Mouse (Mus musculus): ENCODE measurements around the gene BC028528.
"Not testable (repeated sequence)": the region's sequence is repeated elsewhere in the genome, so short reads cannot be mapped to it uniquely, and the experiment has no call there.

The BC028528 gene

DNA sequence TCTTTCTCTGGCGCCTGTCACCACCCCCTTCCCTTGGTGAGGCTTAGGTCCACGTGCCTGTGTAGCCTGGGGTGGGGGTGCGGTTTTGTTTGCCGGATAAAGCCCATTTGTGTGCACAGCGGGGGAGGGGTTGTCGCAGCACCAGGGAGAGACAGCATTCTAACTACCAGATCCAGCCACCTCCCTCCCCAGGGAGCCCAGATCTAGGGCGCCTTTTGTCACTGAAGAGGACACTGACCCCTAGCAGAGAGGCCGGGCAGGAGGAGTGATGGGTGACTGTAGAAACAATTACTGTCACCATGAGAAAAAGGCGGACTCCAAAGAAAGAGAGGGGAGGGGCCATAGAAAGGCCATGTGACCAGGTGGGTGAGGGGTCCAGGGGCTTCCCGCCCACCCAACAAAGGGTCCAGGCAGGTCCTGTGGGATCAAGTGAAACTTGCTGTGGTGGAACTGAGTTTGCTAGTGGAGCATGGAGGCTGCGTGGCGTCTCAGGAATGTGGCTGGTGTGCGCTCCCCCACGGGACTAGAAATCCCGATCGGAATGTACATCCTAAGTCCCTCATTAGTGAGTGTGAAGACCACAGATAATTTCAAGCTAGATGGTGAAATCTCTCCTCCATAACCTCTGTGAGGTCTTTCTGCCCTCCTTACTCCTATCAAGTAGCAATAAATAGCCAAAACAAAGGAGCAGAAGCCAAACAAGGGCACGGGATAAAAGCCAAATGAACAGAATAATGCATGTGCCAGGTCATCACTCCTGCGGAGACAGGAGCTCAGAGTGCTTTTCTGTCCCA lies 13.5 kb upstream of the BC028528 start:
- DNase-seq (ENCODE audit: low spot score) = peak; percentile 56

DNA sequence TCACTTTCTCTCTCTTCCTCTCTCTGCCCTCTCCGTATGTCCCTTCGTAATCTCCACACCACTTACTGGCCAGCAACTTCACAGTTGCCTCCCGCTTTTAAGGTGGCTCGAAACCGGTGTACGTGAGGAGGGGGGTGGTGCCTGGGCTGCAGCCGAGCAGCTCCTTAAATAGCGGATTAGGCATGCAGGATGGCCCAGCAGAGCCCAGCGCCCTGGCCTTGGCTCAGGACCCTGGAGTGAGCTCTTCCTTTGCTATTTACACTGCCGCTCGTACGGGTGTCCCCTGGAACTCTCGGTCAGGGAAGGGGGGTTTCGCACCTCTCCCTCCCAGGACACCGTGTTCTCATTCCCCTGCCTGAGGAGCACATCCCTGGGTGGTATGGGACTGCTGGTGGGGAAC lies 12.8 kb upstream of the BC028528 start, which contains the start of gene Car14:
TSS of gene Car14 (minus strand) at position 124 of the 400 bp plus-strand sequence.
- peak; percentile 55 for DNase-seq (ENCODE audit: low spot score)

DNA sequence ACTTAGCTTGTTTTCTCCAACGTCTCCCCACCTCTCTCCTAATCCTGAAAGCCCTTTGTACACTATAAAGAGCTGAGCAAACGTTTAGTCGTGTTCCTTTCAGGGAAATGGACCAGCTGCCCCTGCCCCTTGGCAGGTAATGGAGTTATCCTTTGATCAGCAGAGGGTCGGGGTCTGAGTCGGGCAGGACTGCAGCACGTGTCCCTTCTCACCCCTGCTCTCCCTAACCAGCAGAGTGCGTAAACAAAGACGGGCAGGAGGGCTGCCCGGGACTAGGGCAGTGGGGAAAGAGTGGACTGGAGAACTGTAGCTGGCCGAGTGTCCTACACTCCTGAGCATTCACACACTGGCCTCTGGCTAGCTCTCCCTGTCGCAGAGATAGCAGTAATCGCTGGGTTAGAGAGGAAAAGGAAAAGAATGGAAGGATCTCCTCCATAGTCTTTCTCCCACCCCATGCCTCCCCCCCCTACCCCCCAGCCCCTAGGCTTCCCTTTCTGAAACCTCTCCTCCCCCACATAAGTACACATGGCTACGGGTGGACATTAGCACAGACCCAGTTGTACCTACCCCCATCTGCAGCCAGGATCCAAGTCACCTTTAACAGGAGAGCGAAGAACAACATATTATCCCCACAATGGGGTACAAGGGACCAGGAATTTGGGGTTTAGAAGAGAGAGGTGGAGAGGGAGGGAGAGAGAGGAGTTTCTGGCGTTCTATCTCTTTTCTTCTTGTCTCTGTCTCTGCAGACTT lies 12.1 kb upstream of the BC028528 start:
- DNase-seq (ENCODE audit: low spot score) = no peak

DNA sequence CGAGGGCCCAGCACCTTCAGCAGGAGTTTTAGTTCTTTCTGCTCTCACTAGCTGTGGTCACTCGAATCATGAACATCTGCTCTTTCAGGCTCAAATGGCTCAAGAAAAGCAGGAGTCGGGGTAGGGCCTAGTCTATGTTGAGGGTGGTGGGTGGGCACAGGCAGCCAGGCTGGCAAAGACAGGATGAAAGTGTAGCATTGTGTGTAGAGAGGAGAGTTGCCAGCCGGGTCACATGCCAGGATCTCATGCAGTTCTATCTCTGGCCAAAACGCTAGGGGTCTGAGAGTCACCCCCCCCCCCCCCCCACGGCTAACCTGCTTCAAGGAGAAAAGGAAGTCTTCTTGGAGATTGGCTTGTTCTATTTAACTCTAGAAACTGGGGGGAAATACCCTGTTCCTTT lies 10.8 kb upstream of the BC028528 start:
- DNase-seq (ENCODE audit: low spot score) = no peak

DNA sequence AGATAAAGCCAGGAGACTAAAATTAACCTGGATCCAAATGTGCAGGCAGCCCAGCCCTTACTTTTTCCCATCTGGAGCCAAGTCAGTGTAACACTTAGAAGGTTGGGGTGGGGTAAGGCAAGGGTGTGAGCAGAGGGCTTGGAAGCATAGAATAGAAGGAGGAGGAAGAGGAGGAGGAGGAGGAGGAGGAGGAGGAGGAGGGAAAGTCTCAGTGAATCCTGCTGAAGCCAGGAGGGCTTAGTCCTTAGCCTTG lies 10.5 kb upstream of the BC028528 start:
- DNase-seq (ENCODE audit: low spot score) = no peak

DNA sequence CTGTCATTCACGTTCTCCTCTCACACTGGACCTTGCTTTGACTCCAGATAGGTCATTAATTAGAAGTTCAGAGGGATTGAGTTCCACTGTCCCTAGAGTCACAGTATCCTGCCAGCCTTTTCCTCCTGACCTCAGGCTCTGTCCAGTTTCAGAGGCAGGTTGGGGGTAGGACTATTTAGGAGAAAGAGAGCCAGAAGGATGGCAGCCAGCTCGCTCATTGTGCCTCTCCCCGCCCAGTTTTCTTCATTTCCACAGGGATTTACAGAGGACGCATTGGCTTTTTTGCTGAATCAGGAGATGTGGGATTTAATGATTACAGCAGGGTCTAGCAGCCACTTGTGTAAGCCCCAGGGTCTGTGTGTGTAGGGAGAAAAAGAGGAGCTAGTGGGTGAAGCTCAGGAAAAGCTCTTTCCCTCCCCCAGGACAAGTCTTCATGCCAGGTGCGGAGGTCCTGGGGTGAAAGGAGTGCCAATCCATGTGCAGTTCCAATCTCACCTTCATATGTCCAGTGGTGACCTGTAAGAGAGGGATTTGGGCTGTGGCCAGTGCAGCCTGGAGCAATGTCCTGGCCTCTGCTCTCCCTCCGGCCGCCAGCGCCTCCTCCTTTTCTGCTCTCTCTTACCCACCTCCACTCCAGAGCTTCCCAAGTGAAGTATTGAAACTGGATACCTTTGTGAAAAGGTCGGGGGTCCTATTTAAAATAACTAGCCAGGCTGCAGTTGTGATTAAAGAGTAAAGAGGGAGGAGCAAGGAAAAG lies 10.0 kb upstream of the BC028528 start:
- no peak for DNase-seq (ENCODE audit: low spot score)

DNA sequence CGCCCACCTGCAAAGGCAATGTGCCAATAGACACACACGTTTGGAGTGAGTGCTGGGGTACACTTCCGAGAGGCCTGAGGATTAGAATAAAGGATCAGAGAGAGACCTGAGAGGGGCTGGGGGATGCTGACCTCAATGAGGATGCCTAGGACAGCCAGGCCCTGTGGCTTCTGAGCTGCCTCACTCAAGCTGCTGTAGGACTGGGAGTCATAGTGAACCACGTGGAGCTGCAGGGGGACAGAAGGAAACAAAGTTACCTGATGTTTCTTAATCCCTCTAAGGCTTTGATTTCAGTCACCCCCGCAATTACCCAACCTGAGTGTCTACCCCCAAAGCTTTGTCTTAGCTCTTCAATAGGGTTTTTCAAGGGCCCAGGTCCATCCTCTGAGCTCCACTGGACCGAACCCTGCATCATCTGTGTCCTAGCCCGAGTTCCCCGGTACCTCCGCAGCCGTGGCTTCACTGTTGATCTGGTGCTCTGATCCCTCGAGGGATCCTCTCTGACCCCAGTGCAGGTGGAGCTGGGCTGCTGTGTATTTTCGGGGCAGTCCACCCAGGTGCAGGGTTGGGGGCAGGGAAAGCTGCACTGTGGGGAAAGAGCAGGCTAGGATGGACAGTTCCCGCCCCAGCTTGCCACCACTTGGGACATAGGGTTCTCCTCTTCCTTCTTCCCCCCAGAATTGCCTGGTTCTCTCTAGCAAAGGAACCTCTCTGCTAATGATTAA lies 8.2 kb upstream of the BC028528 start:
- DNase-seq (ENCODE audit: low spot score) = no peak

DNA sequence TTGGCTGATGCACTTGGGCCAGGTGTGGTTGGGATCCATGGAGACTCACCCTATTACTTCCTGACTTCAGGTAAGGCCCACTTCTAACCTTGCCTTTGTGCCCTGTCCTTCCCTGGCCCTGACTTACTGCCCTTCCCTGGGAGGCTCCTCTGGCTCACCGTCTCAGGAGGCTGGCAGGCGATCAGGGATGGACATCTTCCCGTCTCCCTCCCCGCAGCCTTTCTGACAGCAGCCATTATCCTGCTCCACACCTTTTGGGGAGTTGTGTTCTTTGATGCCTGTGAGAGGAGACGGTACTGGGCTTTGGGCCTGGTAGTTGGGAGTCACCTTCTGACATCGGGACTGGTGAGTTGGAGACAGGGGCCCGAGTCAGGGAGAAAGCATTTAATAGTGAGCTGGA lies 3.7 kb upstream of the BC028528 start:
- not testable (repeated sequence) for DNase-seq (ENCODE audit: low spot score)

DNA sequence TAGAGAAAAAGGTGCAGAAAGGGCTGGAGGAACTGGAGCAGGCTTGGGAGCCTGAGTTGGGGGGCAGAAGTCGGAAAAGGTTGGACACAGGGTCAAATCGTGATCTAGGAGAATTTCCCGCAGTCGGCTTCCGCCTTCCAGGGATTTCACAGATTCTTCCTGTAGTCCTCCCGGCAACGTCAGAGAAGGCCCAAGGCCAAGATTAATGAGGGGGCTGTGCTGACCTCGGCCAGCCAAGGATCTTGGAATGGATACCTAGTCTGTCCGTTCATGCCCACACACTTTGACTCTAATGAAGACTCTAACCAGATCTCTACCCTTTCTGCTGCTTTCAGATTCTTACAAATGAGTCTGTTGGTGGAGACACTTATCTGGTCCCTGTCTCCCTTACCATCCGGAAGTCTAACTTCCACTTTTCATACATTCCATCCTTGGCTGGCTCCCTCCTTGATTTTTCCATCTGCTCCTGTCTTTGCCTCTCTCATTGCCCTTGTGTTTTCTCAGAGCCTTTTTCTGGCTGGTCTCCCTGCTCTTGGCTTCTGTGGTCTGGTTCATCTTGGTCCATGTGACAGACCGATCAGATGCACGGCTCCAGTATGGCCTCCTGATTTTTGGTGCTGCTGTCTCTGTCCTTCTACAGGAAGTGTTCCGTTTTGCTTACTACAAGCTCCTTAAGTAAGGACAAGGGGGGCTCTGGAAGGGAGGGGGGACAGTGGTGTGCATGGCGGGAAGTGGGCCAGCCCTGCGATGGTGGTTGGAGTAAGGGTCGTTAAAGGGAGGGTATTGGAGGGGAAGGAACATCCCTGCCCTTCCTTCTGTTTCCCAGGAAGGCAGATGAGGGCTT lies 2.7 kb upstream of the BC028528 start:
- DNase-seq (ENCODE audit: low spot score) = peak; percentile 68

DNA sequence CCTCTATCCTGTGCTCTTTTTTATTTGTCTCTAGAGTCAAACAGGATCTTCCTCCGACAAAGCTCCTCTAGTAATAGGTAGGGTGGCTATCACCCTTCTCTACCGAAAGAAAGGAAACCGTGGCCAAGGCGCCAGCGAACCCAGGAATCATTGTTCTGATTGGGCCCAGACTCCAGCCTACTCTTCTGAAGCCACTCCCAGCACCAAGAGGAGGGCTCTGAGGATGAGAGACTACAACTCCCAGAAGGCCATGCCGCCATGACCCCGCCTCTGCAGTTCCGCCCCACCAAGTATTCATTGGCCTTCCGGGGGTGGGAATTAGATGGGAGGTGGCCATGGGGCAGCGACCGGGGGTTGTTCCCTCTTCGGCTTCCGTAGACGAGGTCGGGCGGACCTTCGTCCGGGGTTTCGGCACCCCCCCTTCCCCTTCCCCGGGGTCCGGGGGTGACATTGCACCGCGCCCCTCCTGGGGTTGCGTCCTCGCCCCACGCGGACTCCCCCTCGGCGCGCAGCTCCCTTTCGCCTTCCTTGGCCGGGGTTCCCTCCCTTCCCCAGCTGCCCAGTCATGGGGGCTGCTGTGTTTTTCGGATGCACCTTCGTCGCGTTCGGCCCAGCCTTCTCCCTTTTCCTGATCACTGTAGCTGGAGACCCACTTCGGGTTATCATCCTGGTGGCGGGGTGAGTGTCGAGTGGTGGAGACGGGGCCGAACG lies 2.0 kb upstream of the BC028528 start, which contains the start of gene Aph1a:
TSS of gene Aph1a (plus strand) at position 364 of the 711 bp plus-strand sequence.
- DNase-seq (ENCODE audit: low spot score) = peak; percentile 94

DNA sequence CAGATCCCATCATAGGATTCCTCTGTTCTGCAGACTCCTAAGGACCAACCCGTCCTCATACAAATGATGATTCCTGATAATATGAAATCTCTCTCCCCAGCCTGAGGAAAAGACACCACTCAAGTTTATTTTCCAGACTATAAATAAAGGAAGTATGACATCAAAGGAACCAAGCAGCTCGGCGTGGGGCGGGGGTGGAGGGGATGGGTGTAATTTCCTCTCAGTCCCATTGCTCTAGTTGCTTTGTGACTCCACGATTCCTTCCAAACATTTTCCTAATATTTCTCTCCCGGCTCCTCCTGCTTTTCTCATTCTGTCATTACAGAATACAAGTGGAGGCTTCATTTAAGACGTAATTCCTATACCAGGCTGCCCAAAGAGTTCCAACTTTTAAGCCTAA lies 1.3 kb upstream of the BC028528 start:
- no peak for DNase-seq (ENCODE audit: low spot score)

DNA sequence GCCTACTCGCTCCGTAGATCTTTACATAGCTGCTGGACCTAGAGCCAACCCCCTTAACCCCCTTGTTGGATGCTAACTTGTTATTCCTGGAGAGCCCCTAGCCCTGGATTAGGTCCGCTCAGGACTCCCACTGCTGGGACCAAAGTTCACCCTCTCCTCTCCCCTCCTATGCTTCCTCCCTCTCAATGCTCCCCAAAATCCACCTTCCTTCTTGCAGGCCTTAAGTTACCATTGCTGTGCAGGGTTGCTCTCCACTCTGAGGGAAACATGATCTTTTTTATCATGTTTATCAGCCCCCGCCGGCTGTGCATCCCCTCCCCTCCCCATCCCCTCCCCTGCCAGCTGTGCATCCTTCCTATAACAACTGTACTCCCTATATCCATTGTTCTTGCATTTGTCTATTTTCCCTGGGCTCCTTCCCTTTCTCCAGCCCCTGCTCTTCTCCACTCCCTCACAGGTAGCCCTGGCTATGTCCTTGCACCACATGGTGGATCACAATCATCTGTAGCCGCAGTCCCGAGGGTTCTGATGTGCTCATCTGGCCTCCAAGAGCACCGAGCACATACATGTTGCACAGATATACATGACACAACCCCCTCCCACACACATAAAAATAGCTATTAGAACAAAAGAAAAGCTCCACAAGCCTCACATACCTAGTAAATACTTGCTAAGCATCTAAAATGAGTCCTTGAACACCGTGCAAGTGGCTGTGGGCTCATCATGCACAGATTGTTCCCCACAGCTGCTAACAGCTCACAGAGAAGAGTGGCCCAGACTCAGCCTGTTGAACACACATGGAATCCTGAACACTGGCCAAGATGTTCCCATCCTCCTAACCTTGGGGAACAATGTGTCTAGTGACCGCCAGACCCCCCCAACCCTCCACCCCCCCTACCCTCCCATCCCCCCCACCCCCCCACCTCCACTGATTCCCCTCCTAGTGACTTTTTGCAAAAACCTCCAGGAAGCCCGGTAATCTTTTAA lies 554 bp upstream of the BC028528 start:
- no peak for DNase-seq (ENCODE audit: low spot score)

DNA sequence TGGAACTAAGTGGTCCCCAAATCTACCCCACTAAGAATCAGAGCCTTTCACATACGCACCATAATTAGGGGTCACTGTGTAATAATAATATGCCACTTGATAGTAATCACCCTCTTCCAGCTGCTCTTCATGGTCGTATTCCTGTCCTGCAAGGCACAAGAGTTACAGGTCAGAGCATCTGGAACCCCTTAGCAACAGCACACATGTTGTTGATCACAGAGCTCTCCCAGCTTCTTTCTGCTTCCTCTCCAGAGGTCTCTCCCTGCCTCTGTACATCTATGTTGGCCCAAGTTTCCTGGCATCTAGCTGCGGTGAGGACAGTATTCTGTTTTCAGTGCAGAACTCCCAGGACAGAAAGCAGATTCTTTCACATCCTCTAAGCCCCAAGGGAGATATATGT lies 2.1 kb downstream of the BC028528 start:
- no peak for DNase-seq (ENCODE audit: low spot score)

DNA sequence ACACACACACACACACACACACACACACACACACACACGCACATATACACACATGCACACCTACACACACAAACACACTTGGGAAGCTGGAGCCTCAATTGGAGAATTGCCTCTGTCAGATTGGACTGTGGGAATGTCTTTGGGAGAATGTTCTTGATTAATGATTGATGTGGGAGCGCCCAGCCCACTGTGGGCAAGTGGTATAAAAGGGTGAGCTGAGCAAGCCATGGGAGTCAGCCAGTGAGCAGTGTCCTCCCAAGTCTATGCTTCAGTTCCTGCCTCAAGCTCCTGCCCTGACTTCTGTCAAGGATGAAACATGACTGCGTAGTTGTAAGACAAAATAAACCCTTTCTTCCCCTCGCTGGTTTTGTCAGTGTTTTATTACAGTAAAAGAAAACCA lies 4.2 kb downstream of the BC028528 start:
- DNase-seq (ENCODE audit: low spot score) = no peak

DNA sequence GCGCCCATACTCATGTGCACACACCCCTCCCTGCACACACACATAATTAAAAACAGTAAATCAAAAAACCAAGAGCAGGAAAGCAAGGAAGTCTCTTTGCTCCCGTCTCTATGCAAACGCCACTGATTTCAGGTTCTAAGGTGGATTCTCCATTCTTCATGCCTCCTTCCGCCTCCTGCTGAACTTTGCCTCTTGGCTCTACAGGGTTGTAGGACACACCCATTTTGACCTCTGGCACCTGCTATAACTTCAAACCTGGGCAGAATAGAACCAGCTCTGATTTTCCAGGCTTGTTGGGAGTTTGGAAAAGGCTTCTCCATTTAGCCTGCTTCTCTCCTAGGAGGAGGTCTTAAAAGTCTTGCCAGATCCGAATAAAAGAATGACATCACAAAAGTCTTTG lies 7.4 kb downstream of the BC028528 start:
- no peak for DNase-seq (ENCODE audit: low spot score)

DNA sequence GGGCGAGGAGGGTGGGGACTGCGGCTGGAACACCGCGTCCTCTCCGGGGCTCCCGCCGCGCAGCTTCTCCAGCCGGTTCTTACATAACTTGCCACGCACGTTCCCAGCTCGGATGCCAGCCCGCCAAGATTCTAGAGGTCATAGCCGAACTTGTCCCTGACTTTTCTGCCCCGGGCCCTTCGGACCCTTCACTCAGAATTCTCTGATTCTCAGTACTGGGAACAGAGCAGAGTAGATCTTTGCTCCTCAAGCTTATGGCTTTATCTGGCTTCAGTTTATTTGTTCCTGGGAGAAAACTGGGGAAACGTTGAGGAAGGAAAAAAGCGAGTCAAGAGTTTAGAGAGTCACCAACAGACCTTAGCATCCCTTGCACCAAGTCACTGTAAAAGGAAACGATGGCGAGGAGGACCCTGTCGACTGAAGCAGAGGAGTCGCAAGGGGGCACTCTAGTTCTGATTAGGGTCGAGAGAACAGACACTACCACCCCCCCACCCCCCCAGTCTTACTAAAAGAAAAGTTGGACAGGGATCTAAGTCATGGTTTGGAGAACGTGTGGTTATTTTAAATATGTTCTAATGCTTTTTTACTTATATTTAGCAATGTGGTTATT lies 8.9 kb downstream of the BC028528 start:
- peak; percentile 65 for DNase-seq (ENCODE audit: low spot score)

DNA sequence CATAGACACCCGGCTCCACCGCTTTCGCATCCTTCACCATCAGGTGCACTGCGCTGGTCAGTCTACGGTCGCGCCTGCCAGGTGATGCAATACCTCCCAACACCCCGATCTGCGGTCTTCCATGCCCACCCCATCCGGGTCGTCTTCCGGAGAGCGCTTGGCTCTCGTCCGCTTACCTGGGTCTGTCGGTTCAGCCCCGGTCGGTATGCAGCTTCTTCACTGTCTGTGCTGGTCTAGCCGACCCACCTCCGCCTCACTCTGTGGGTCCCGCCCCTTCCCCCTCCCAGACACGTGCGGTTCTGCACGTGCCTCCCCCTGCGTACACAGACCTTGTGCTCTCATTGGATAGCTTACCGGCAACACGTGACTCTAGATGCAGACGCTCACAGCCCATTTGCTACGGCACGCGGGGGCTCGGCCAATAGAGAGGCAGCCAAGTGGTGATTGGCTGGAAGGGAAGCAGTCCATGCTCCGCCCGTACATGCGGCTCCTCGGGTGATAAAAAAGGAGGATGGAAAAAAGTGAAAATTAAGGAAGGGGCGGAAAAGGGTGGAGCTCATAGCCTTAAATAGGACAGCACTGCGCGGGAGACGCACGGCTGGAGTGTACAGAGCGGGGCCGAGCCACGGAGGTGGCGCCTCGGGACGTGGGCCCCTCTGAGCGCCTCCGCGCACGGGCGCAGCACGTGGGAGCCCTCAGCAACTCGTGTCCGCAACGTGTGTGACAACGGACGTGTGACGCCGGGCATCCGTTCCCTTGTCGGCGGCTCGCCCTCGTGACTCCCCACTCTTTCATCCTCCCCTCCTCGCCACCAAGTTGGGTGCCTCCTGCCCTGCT lies 9.6 kb downstream of the BC028528 start, which contains the start of gene Ciart:
TSS of gene Ciart (minus strand) at position 273 of the 837 bp plus-strand sequence.
- DNase-seq (ENCODE audit: low spot score) = peak; percentile 90

DNA sequence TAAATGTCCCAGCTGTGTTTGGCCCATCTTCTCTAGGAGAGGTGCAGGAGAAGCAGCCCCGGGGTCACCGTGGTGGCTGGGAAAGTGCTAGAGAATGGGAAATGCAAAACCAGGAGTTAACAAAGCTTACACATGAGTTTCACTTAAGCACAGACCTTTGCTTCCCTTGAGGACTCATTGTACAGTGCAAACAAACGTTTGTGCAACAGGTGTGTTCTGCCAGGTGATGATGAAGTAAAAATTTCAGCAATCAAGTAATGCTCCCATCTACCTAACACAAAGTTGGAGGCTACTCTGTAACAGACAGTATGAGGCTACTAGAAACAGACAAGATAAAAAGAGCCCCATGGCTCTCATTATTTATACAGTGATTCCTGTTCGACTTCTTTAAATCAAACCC lies 12.7 kb downstream of the BC028528 start:
- no peak for DNase-seq (ENCODE audit: low spot score)
